Mouse (Mus musculus): ENCODE data around the gene 1700021F05Rik. TPM values are rescaled to one million over a fixed set of nuclear protein-coding genes. Genes with fewer than 3 reads are reported as not detected.

The 1700021F05Rik gene
- 27.1 TPM for polyA plus RNA-seq (2017; shearing (Covaris generic))

GRCm38 (mm10) chr10:43540442-43541152, at the start of gene 1700021F05Rik:
Gene 1700021F05Rik, minus strand, starts transcription at chr10:43540994.

GRCm38 (mm10) chr10:43577997-43578331, 37.2 kb upstream of the 1700021F05Rik start, which contains the start of gene Cd24a:
Gene Cd24a, plus strand, starts transcription at chr10:43578284.

GRCm38 (mm10) chr10:43523931-43524330, 16.9 kb downstream of the 1700021F05Rik start, which contains the start of gene Gm9803:
Gene Gm9803, plus strand, starts transcription at chr10:43524084.

DNA sequence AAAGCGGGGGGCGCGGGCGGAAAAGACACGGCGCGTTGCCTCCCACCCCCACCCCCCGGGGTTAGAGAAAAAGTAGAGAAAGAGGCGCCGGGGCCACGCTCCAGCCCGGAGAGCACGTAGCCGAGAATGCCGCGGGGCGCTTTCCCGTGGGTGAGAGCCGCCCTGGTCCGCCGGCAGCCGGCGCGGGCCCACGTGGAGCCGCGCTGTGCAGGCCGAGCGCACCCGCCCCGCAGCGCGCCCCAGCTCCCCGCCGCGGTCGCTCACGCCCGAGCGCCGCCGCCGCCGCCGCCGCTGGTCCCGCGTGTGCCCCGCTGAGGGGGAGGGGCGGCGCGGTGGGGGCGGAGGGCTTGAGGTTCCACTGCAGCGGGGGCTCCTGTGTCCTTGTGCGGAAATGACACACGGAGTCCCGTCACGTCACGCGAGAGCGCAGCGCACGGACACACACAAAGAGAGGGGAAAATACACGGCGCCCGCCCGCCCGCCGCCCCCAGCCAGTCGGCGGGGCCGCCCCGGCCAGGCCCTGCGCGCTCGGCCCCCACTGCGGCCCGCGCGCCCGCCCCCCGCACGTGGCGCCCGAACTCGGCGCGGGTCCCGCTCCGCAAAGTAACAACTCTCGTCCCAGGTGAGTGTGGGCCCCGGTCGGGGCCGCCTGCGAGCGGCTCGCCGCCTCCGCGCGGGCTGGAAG, 61.9 kb downstream of the 1700021F05Rik start, which contains the start of gene Bend3:
Gene Bend3, plus strand, starts transcription at position 81 of the 685 bp plus-strand sequence.

Other genes starting within 250 kb of the 1700021F05Rik start
- 0.91 TPM for gene Bend3, start 62.2 kb downstream of the 1700021F05Rik start, polyA plus RNA-seq (2017; shearing (Covaris generic))
- gene Gm9803, start 16.9 kb downstream of the 1700021F05Rik start, polyA plus RNA-seq (2017; shearing (Covaris generic)) = 59.2 TPM
- gene Cd24a, start 37.3 kb upstream of the 1700021F05Rik start, polyA plus RNA-seq (2017; shearing (Covaris generic)) = 1.7 TPM